Mouse (Mus musculus): ENCODE results near the gene Cdc42se2.

Gene Cdc42se2

GRCm38 (mm10) chr11:54787488-54788474 lies at the start of gene Cdc42se2:
Cdc42se2 (minus strand) TSS chr11:54787675.
- peak; percentile 97 for DNase-seq (ENCODE audit: low spot score)

- DNase-seq (ENCODE audit: low spot score), result peak; percentile 44
These were observed 48.6 kb upstream of the Cdc42se2 start for GRCm38 (mm10) chr11:54836106-54836505.

DNA sequence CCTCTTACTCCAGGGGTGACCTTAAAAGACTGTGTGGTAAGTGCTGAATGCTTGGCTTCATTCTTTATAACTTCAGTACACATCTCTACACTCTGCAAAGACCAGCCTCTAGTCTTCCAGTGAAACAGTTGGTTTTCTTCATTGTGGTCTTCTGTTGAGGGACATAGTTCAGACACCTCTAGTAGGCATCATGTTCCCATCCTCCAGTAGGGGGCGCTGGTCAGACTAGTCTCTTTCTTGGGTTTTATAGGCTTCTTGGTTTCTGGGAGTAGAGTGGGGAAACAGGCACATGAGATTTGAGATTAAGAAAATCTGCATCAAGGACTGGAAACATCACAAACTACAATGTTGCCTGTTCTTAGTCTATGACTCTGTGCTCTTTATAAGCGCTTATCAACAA lies 47.1 kb upstream of the Cdc42se2 start:
- no peak for DNase-seq (ENCODE audit: low spot score)

- DNase-seq (ENCODE audit: low spot score), result peak; percentile 80
These were observed 46.4 kb upstream of the Cdc42se2 start for GRCm38 (mm10) chr11:54833833-54834232.

DNA sequence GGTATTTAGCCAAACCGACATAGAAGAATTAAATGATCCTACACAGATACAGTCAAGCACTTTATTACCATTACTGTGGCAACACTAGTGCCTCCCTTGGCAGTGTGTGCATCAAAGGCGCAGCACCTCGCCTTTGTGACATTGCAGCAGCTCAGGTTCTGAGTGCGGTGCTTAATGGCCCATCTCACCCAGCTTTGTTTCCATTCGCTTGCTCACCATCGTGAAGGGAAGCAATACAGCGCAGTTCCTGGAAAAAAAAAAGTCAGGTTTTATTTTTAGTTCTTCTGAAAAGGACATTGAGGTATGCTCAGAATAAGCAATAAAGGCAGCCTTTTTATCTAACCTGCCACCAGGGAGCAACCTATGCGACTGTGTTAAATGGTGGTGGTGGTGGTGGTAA lies 39.3 kb upstream of the Cdc42se2 start:
- no peak for DNase-seq (ENCODE audit: low spot score)

- DNase-seq (ENCODE audit: low spot score), result no peak
These were observed 38.3 kb upstream of the Cdc42se2 start for GRCm38 (mm10) chr11:54825774-54826173.

DNA sequence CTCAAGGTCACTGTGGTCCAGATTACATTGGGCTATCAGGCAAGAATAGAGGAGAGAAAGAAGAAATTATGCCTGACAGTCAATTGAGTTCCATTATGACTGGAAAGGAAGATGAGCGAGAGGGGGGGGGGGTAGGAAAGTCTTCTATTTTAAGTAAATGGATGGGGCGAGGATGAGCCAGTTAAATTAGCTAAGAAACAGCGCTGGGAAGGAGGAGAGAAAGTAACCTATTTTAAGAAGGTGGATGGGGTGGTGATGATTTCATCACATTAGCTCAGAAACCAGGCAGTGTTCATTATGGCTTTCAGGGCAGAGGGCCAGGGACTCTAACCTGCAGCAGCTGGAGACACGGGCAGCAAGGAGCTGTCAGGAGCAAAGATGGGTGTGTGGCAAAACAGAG lies 36.0 kb upstream of the Cdc42se2 start:
- no peak for DNase-seq (ENCODE audit: low spot score)

DNA sequence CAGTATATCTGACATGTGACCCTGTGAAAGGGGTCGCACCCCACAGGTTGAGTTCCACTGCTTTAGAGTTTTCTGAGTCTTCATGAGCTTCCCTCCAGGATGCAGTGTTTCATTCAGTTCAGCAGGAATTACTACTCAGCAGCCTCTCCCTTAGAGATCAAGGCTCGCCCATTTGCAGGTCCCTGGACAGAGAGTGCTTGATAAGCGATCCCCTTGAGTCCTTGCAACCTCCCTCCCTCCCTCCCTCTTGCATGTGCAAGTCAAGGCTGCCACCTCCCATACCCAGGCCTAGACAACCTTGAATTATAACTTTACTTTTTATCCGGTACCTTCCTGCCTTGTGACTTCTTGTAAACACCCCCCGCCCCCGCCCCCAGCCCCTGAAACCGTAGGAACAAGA lies 32.0 kb upstream of the Cdc42se2 start:
- no peak for DNase-seq (ENCODE audit: low spot score)

GRCm38 (mm10) chr11:54817449-54817848 lies 30.0 kb upstream of the Cdc42se2 start:
- no peak for DNase-seq (ENCODE audit: low spot score)

DNA sequence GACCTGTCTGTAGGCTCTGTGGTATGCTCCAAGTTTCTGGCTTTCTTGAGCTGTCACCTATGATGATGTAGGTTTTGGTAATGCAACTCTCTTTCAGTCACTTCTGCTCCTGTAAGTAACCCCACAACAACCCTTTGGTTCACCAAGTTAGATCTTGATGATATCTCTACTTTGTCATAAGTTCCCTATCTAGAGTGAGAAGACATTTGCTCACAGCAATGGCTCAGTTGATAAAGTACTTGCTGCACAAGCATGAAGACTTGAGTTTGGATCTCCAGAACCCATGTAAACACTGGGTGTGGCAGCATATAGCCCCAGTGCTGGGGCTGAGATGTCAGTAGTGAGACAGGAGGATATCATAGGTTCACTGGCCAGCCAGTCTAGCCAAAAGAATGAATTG lies 28.2 kb upstream of the Cdc42se2 start:
- DNase-seq (ENCODE audit: low spot score), result no peak

GRCm38 (mm10) chr11:54812812-54813516 lies 25.5 kb upstream of the Cdc42se2 start:
- DNase-seq (ENCODE audit: low spot score), result peak; percentile 41

GRCm38 (mm10) chr11:54812314-54812713 lies 24.8 kb upstream of the Cdc42se2 start:
- DNase-seq (ENCODE audit: low spot score), result no peak

- no peak for DNase-seq (ENCODE audit: low spot score)
These were observed 23.6 kb upstream of the Cdc42se2 start for GRCm38 (mm10) chr11:54811054-54811453.

- DNase-seq (ENCODE audit: low spot score), result no peak
These were observed 22.1 kb upstream of the Cdc42se2 start for GRCm38 (mm10) chr11:54809582-54809981.

- DNase-seq (ENCODE audit: low spot score), result no peak
These were observed 20.7 kb upstream of the Cdc42se2 start for GRCm38 (mm10) chr11:54808177-54808576.

GRCm38 (mm10) chr11:54807669-54808068 lies 20.2 kb upstream of the Cdc42se2 start:
- no peak for DNase-seq (ENCODE audit: low spot score)

- no peak for DNase-seq (ENCODE audit: low spot score)
These were observed 19.4 kb upstream of the Cdc42se2 start for GRCm38 (mm10) chr11:54806891-54807290.

DNA sequence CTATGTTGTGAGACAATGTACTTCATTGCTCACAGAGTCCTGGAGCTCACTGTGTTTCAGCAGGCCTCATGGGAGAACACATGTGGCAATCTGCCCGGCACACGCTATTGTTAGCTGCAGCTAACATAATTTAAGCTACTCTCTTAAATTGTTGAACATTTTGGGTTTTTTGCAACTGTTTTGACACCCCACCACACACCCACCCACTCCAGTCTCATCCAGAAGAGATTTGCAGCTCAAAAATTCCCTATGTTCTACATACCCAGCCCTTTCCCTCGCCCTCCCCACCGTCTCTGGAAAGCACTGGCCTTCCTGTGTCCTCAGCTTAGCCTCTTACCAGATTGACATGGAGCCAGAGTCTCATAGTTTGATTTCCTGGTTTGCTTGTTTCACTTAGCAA lies 17.7 kb upstream of the Cdc42se2 start:
- peak; percentile 85 for DNase-seq (ENCODE audit: low spot score)

DNA sequence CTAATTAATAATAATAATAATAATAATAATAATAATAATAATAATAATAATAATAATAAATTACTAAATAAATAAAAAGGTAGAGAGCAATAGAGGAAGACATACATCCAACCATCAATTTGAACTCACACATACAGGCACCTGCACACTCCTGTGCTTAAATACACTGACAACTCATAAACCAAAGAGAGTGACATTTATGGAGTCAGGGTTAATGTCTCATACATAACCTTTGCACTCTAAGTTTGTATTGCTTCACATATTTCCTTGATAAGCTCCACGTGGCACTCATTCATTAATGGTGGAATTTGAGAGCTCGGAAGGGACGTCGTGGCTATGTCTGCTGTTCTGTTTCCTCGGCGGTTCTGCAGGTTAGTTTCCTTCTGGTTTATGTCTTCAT lies 15.1 kb upstream of the Cdc42se2 start:
- DNase-seq (ENCODE audit: low spot score), result no peak

- peak; percentile 41 for DNase-seq (ENCODE audit: low spot score)
These were observed 14.5 kb upstream of the Cdc42se2 start for GRCm38 (mm10) chr11:54801791-54802558.

DNA sequence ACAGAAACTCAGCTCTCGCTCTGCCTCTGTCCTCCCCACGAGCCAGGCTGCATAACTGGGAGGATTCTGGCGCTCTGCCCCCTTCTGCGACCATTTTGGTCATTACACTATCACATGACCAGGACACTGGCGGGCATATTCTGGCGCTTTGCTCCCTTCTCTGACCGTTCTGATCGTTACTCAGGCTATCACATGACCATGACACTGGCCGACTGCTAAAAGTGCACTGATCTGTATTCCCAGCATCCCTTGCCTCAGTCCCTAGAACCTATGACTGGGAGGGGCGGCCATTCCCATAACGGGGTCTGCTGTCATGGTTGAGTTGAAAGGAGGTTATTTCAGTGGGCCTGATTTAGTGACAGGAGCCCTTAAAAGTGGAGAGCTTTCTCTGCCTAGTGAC lies 9.1 kb upstream of the Cdc42se2 start:
- DNase-seq (ENCODE audit: low spot score), result no peak

GRCm38 (mm10) chr11:54794678-54795077 lies 7.2 kb upstream of the Cdc42se2 start:
- DNase-seq (ENCODE audit: low spot score), result no peak
